Mouse (Mus musculus) embryonic facial prominence, embryonic 14.5 days (tissue): ENCODE data around the gene Gmpr. TPM values are rescaled to one million over a fixed set of nuclear protein-coding genes. Genes with fewer than 3 reads are reported as not detected.

Experiments
- ATAC-seq: fragments of 200-750 bp; cut with Nextera tagmentation; 2 replicates; pipeline ENCODE4 v1.8.0; 2017; ENCODE audit warnings: low read depth, moderate number of reproducible peaks, moderate TSS enrichment
- DNase-seq: peaks from one replicate; pipeline ENCODE4 v3.0.0-alpha.2; 2015; ENCODE audit warnings: low spot score
- H3K27ac ChIP-seq: fragments of 300-500 bp; sonication (generic); replicated peaks from 2 replicates; pipeline ENCODE4 v1.5.1; 2014; ENCODE audit warnings: low read depth, mild to moderate bottlenecking, low read length, moderate library complexity
- H3K27me3 ChIP-seq: fragments of 300-500 bp; sonication (generic); replicated peaks from 2 replicates; pipeline ENCODE4 v1.6.1; 2014; ENCODE audit warnings: low read length; ENCODE audit not compliant: control insufficient read depth, insufficient read depth
- H3K36me3 ChIP-seq: fragments of 300-500 bp; sonication (generic); 2 replicates; pipeline ENCODE4 v1.6.1; 2014; ENCODE audit warnings: low read length, mixed read lengths; ENCODE audit not compliant: control insufficient read depth, insufficient read depth
- H3K4me1 ChIP-seq: fragments of 300-500 bp; sonication (generic); 2 replicates; pipeline ENCODE4 v1.6.1; 2014; ENCODE audit warnings: antibody characterized with exemption, low read length; ENCODE audit not compliant: control insufficient read depth, insufficient read depth
- H3K4me2 ChIP-seq: fragments of 300-500 bp; sonication (generic); 2 replicates; pipeline ENCODE4 v1.6.1; 2014; ENCODE audit warnings: low read depth, mild to moderate bottlenecking, low read length, moderate library complexity, mixed read lengths
- H3K4me3 ChIP-seq: fragments of 300-500 bp; sonication (generic); 2 replicates; pipeline ENCODE4 v1.5.1; 2014; ENCODE audit warnings: low read depth, mild to moderate bottlenecking, low read length
- H3K9ac ChIP-seq: fragments of 300-500 bp; sonication (generic); 2 replicates; pipeline ENCODE4 v1.6.1; 2014; ENCODE audit warnings: low read depth, mild to moderate bottlenecking, low read length, moderate library complexity, mixed read lengths
- H3K9me3 ChIP-seq: fragments of 300-500 bp; sonication (generic); 2 replicates; pipeline ENCODE4 v1.6.1; 2016; ENCODE audit warnings: low read length; ENCODE audit not compliant: control insufficient read depth
- WGBS: fragments of 180-500 bp; shearing (Covaris S2); extraction: QIAGEN DNeasy Blood & Tissue Kit; methylation state at CpG from one replicate; pipeline ENCODE4 v1.1.7; 2014; 5-methylcytosine and 5-hydroxymethylcytosine counted together
- polyA plus RNA-seq: library from polyadenylated mRNA; unstranded; fragments of >200 nt; fragmentation: Nextera tagmentation; extraction: Ambion mirVana; gene quantifications from 2 replicates; pipeline ENCODE4 v1.2.1, GENCODE M21; 2014

The Gmpr gene
- polyA plus RNA-seq, 1 experiment from 2014 or later, result 51.5 TPM

- no peak overlapping the region for H3K9ac ChIP-seq
- H3K27ac ChIP-seq, result no peak overlapping the region
Observed at GRCm38 (mm10) chr13:45512531-45512930, 5.3 kb downstream of the Gmpr start.

GRCm38 (mm10) chr13:45513009-45513984, 6.1 kb downstream of the Gmpr start:
- no peak overlapping the region for H3K27ac ChIP-seq

More at GRCm38 (mm10) chr13:45512531-45512930, 5.3 kb downstream of the Gmpr start:
- Histone ChIP-seq H3K4me2 (no peak overlapping the region), H3K9me3 (no peaks in the 10 kb centered on the region), H3K27me3 (no peaks in the 10 kb centered on the region; the same call in 1 of the 2 replicates), H3K36me3 (no peaks in the 10 kb centered on the region), H3K4me3 (no peak overlapping the region), H3K4me1 (peaks cover 52% of the 10 kb centered on the region)
- ATAC-seq (no peak), DNase-seq (no peak)
- 63% methylated on average over 8 of the region's 8 CpGs for WGBS

GRCm38 (mm10) chr13:45514115-45514514, 6.9 kb downstream of the Gmpr start:
- 93% methylated on average over 5 of the region's 5 CpGs for WGBS
- DNase-seq, result no peak
- H3K36me3 ChIP-seq, result no peaks in the 10 kb centered on the region
- no peak overlapping the region for H3K9ac ChIP-seq
- no peak overlapping the region for H3K27ac ChIP-seq
- peaks cover 49% of the 10 kb centered on the region for H3K4me1 ChIP-seq
- H3K4me3 ChIP-seq, result no peak overlapping the region
- no peaks in the 10 kb centered on the region for H3K27me3 ChIP-seq
- H3K4me2 ChIP-seq, result no peak overlapping the region
- H3K9me3 ChIP-seq, result no peaks in the 10 kb centered on the region
- ATAC-seq, result no peak

More at GRCm38 (mm10) chr13:45513009-45513984, 6.1 kb downstream of the Gmpr start:
- Histone ChIP-seq H3K36me3 (no peaks in the 10 kb centered on the region), H3K9me3 (no peaks in the 10 kb centered on the region), H3K4me3 (no peak overlapping the region), H3K4me1 (peaks cover 49% of the 10 kb centered on the region), H3K27me3 (no peaks in the 10 kb centered on the region; the same call in 1 of the 2 replicates), H3K4me2 (no peak overlapping the region), H3K9ac (no peak overlapping the region)
- DNase-seq (no peak), ATAC-seq (no peak)
- WGBS, result 74% methylated on average over 12 of the region's 12 CpGs

GRCm38 (mm10) chr13:45514832-45515422, 7.7 kb downstream of the Gmpr start:
- H3K4me1 ChIP-seq, result peaks cover 49% of the 10 kb centered on the region
- DNase-seq, result peak; percentile 58
- H3K27ac ChIP-seq, result peak overlapping the region; percentile 13; the same call in 1 of the 2 replicates

GRCm38 (mm10) chr13:45516501-45517393, 9.5 kb downstream of the Gmpr start:
- WGBS, result 7% methylated on average over 24 of the region's 24 CpGs
- 0 out of 2 replicates have a peak overlapping the region, but pooled peaks have one; percentile 45 for H3K27ac ChIP-seq
- no peaks in the 10 kb centered on the region for H3K9me3 ChIP-seq
- H3K4me1 ChIP-seq, result peaks cover 49% of the 10 kb centered on the region
- peak; percentile 79 for ATAC-seq
- peak overlapping the region; percentile 58 for H3K4me2 ChIP-seq
- peak overlapping the region; percentile 56 for H3K9ac ChIP-seq
- DNase-seq, result peak; percentile 87
- no peaks in the 10 kb centered on the region for H3K27me3 ChIP-seq
- H3K36me3 ChIP-seq, result no peaks in the 10 kb centered on the region
- H3K4me3 ChIP-seq, result peak overlapping the region; percentile 32

More at GRCm38 (mm10) chr13:45514832-45515422, 7.7 kb downstream of the Gmpr start:
- no peaks in the 10 kb centered on the region for H3K9me3 ChIP-seq
- H3K4me2 ChIP-seq, result peak overlapping the region; percentile 11; the same call in 1 of the 2 replicates
- H3K9ac ChIP-seq, result no peak overlapping the region
- no peaks in the 10 kb centered on the region for H3K36me3 ChIP-seq
- no peaks in the 10 kb centered on the region for H3K27me3 ChIP-seq
- H3K4me3 ChIP-seq, result no peak overlapping the region
- WGBS, result 23% methylated on average over 8 of the region's 8 CpGs
- no peak for ATAC-seq

- Histone ChIP-seq H3K27me3 (no peaks in the 10 kb centered on the region), H3K36me3 (no peaks in the 10 kb centered on the region), H3K27ac (no peak overlapping the region), H3K9me3 (no peaks in the 10 kb centered on the region), H3K4me1 (no peaks in the 10 kb centered on the region), H3K9ac (no peak overlapping the region), H3K4me3 (no peak overlapping the region), H3K4me2 (no peak overlapping the region)
- 69% methylated on average over 3 of the region's 3 CpGs for WGBS
- ATAC-seq (no peak), DNase-seq (no peak)
Observed at GRCm38 (mm10) chr13:45524305-45524704, 17.1 kb downstream of the Gmpr start.

- Histone ChIP-seq H3K9ac (no peak overlapping the region), H3K36me3 (no peaks in the 10 kb centered on the region), H3K4me2 (no peak overlapping the region), H3K4me3 (no peak overlapping the region), H3K9me3 (no peaks in the 10 kb centered on the region), H3K27ac (no peak overlapping the region), H3K4me1 (no peaks in the 10 kb centered on the region; the same call in 1 of the 2 replicates), H3K27me3 (no peaks in the 10 kb centered on the region)
- DNase-seq (no peak), ATAC-seq (no peak)
- WGBS, result 88% methylated on average over 6 of the region's 6 CpGs
Observed at GRCm38 (mm10) chr13:45524791-45525435, 17.7 kb downstream of the Gmpr start.
